Mouse (Mus musculus) myocyte (in vitro differentiated cells): ENCODE data around the gene 4933430I17Rik. TPM values are rescaled to one million over a fixed set of nuclear protein-coding genes. Genes with fewer than 3 reads are reported as not detected.

Experiments used
- H3K27me3 ChIP-seq: one replicate; pipeline ENCODE4 v1.6.1; 2011; ENCODE audit not compliant: control insufficient read depth, insufficient read depth, insufficient read length
- H3K36me3 ChIP-seq: one replicate; pipeline ENCODE4 v1.6.1; 2011; ENCODE audit not compliant: control insufficient read depth, insufficient read depth
- H3K4me2 ChIP-seq: one replicate; pipeline ENCODE4 v1.6.1; 2011; ENCODE audit warnings: low read depth, control low read depth
- H3K4me3 ChIP-seq: one replicate; pipeline ENCODE4 v1.5.1; 2011; ENCODE audit warnings: mild to moderate bottlenecking, control low read depth, moderate library complexity
- H3K79me2 ChIP-seq: one replicate; pipeline ENCODE4 v1.6.1; 2011; ENCODE audit not compliant: control insufficient read depth, insufficient read depth
- H3ac ChIP-seq: one replicate; pipeline ENCODE4 v1.6.1; 2011; ENCODE audit not compliant: control insufficient read depth, insufficient read length
- CEBPB ChIP-seq: IDR thresholded peaks from 2 replicates; pipeline ENCODE4 v1.6.1; 2011; ENCODE audit warnings: mild to moderate bottlenecking, moderate library complexity; ENCODE audit not compliant: poor library complexity, insufficient read depth, severe bottlenecking
- E2F4 ChIP-seq: IDR thresholded peaks from one replicate; pipeline ENCODE4 v1.6.1; 2011; ENCODE audit warnings: mild to moderate bottlenecking, control low read depth, moderate library complexity; ENCODE audit not compliant: insufficient read depth
- MAX ChIP-seq: IDR thresholded peaks from one replicate; pipeline ENCODE4 v1.6.1; 2011; ENCODE audit warnings: low read depth, mild to moderate bottlenecking, control low read depth
- MYOD1 ChIP-seq, 3 experiments: IDR thresholded peaks; one replicate each; pipeline ENCODE4 v1.6.1; 2011; ENCODE audit warnings: control low read depth in 2 of 3, low read depth in 2 of 3, mild to moderate bottlenecking in 2 of 3, moderate library complexity in 1 of 3; ENCODE audit not compliant: insufficient read length in 2 of 3, control insufficient read depth in 1 of 3
- MYOG ChIP-seq, 3 experiments: IDR thresholded peaks; one replicate each; pipeline ENCODE4 v1.6.1; 2011; ENCODE audit warnings: control low read depth in 2 of 3, low read depth in 2 of 3, mild to moderate bottlenecking in 2 of 3; ENCODE audit not compliant: insufficient read length in 2 of 3, control insufficient read depth in 1 of 3, insufficient read depth in 1 of 3
- POLR2A ChIP-seq: IDR thresholded peaks from one replicate; pipeline ENCODE4 v1.6.1; 2011; ENCODE audit warnings: low read depth, mild to moderate bottlenecking, control low read depth, moderate library complexity; ENCODE audit not compliant: insufficient read length
- POLR2AphosphoS2 ChIP-seq: IDR thresholded peaks from one replicate; pipeline ENCODE4 v1.6.1; 2011; ENCODE audit warnings: low read depth, control low read depth; ENCODE audit not compliant: insufficient read length
- REST ChIP-seq: IDR thresholded peaks from one replicate; pipeline ENCODE4 v1.6.1; 2011; ENCODE audit warnings: mild to moderate bottlenecking, control low read depth, moderate library complexity; ENCODE audit not compliant: insufficient read depth, insufficient read length
- SRF ChIP-seq: IDR thresholded peaks from one replicate; pipeline ENCODE4 v1.6.1; 2011; ENCODE audit warnings: low read depth; ENCODE audit not compliant: control insufficient read depth, insufficient read length
- TCF12 ChIP-seq: IDR thresholded peaks from one replicate; pipeline ENCODE4 v1.6.1; 2011; ENCODE audit warnings: mild to moderate bottlenecking, control low read depth; ENCODE audit not compliant: poor library complexity, insufficient read depth, severe bottlenecking
- TCF3 ChIP-seq: IDR thresholded peaks from one replicate; pipeline ENCODE4 v1.6.1; 2011; ENCODE audit warnings: low read depth, control low read depth; ENCODE audit not compliant: insufficient read length
- USF1 ChIP-seq: IDR thresholded peaks from one replicate; pipeline ENCODE4 v1.6.1; 2011; ENCODE audit warnings: low read depth, mild to moderate bottlenecking, control low read depth, moderate library complexity
- polyA plus RNA-seq: library from polyadenylated mRNA; unstranded; fragments of >200 nt; fragmentation: generic; extraction: Trizol; gene quantifications from one replicate; pipeline ENCODE4 v1.2.1, GENCODE M21; 2012; ENCODE audit warnings: missing spikeins

Gene 4933430I17Rik
- polyA plus RNA-seq, 1 experiment, result 0.08 TPM

GRCm38 (mm10) chr4:62519849-62520233 is 5.3 kb upstream of the 4933430I17Rik start, which contains the start of gene Alad:
Gene Alad (minus strand): TSS chr4:62519918.
- Histone ChIP-seq H3K4me3 (peak within 1 kb of the TSS; percentile 63), H3K36me3 (no peaks in the 10 kb centered on the region), H3K4me2 (peak within 1 kb of the TSS; percentile 91), H3ac (peak within 1 kb of the TSS; percentile 16), H3K27me3 (no peaks in the 10 kb centered on the region), H3K79me2 (peaks cover 8% of the 10 kb centered on the region)
- TF ChIP-seq USF1 (peak; percentile 71), SRF (no peak), E2F4 (peak; percentile 63), MYOD1 (IDR thresholded peaks at IDR 0.05; ENCODE audit: control insufficient read depth in 1 of 3, insufficient read length in 2 of 3, low read depth in 2 of 3) (no peak), TCF12 (no peak), TCF3 (no peak), POLR2AphosphoS2 (no peak), POLR2A (no peak), MAX (peak; percentile 81), REST (no peak), CEBPB (no peak), MYOG (IDR thresholded peaks at IDR 0.05; ENCODE audit: control insufficient read depth in 1 of 3, insufficient read depth in 1 of 3, insufficient read length in 2 of 3, low read depth in 2 of 3) (no peak)

- H3ac ChIP-seq, result no peak overlapping the region
- H3K4me2 ChIP-seq, result peak overlapping the region; percentile 91
- H3K79me2 ChIP-seq, result peaks cover 8% of the 10 kb centered on the region
- H3K27me3 ChIP-seq, result no peaks in the 10 kb centered on the region
- no peaks in the 10 kb centered on the region for H3K36me3 ChIP-seq
- H3K4me3 ChIP-seq, result peak overlapping the region; percentile 63
- no peak for TF ChIP-seq POLR2AphosphoS2
- no peak for TF ChIP-seq POLR2A
- TF ChIP-seq CEBPB, result no peak
- TF ChIP-seq MYOD1 (IDR thresholded peaks at IDR 0.05; ENCODE audit: control insufficient read depth in 1 of 3, insufficient read length in 2 of 3, low read depth in 2 of 3), result no peak
- TF ChIP-seq REST, result no peak
- TF ChIP-seq MAX, result no peak
- TF ChIP-seq TCF3, result no peak
- TF ChIP-seq TCF12, result no peak
- TF ChIP-seq USF1, result no peak
- TF ChIP-seq MYOG (IDR thresholded peaks at IDR 0.05; ENCODE audit: control insufficient read depth in 1 of 3, insufficient read depth in 1 of 3, insufficient read length in 2 of 3, low read depth in 2 of 3), result no peak
- TF ChIP-seq SRF, result no peak
- no peak for TF ChIP-seq E2F4
Observed at GRCm38 (mm10) chr4:62520892-62521400, 4.2 kb upstream of the 4933430I17Rik start.

GRCm38 (mm10) chr4:62525489-62525811 is 281 bp downstream of the 4933430I17Rik start:
- Histone ChIP-seq H3ac (peak overlapping the region; percentile 33), H3K4me3 (peak overlapping the region; percentile 59), H3K4me2 (peak overlapping the region; percentile 48), H3K27me3 (no peaks in the 10 kb centered on the region), H3K36me3 (no peaks in the 10 kb centered on the region), H3K79me2 (peaks cover 8% of the 10 kb centered on the region)
- TF ChIP-seq CEBPB, result peak; percentile 92
- TF ChIP-seq USF1, result no peak

GRCm38 (mm10) chr4:62526256-62526655 is 1.1 kb downstream of the 4933430I17Rik start:
- H3ac ChIP-seq, result no peak overlapping the region
- no peak overlapping the region for H3K4me3 ChIP-seq
- H3K36me3 ChIP-seq, result no peaks in the 10 kb centered on the region
- H3K4me2 ChIP-seq, result no peak overlapping the region
- peaks cover 8% of the 10 kb centered on the region for H3K79me2 ChIP-seq
- no peak for TF ChIP-seq MYOG (IDR thresholded peaks at IDR 0.05; ENCODE audit: control insufficient read depth in 1 of 3, insufficient read depth in 1 of 3, insufficient read length in 2 of 3, low read depth in 2 of 3)
- TF ChIP-seq REST, result no peak
- TF ChIP-seq MYOD1 (IDR thresholded peaks at IDR 0.05; ENCODE audit: control insufficient read depth in 1 of 3, insufficient read length in 2 of 3, low read depth in 2 of 3), result no peak
- no peak for TF ChIP-seq CEBPB
- TF ChIP-seq POLR2AphosphoS2, result no peak
- no peak for TF ChIP-seq USF1
- no peak for TF ChIP-seq MAX
- TF ChIP-seq POLR2A, result no peak
- no peaks in the 10 kb centered on the region for H3K27me3 ChIP-seq

- H3K27me3 ChIP-seq, result no peaks in the 10 kb centered on the region
- H3K4me2 ChIP-seq, result no peak overlapping the region
- peaks cover 8% of the 10 kb centered on the region for H3K79me2 ChIP-seq
- TF ChIP-seq MAX (no peak), SRF (no peak), REST (no peak), TCF12 (no peak), POLR2AphosphoS2 (no peak), CEBPB (no peak), E2F4 (no peak), POLR2A (no peak), USF1 (no peak), TCF3 (no peak), MYOG (IDR thresholded peaks at IDR 0.05; ENCODE audit: control insufficient read depth in 1 of 3, insufficient read depth in 1 of 3, insufficient read length in 2 of 3, low read depth in 2 of 3) (no peak), MYOD1 (IDR thresholded peaks at IDR 0.05; ENCODE audit: control insufficient read depth in 1 of 3, insufficient read length in 2 of 3, low read depth in 2 of 3) (no peak)
- no peaks in the 10 kb centered on the region for H3K36me3 ChIP-seq
- no peak overlapping the region for H3K4me3 ChIP-seq
- H3ac ChIP-seq, result no peak overlapping the region
Observed at GRCm38 (mm10) chr4:62527655-62528054, 2.5 kb downstream of the 4933430I17Rik start.
